In the genomic region with DNA sequence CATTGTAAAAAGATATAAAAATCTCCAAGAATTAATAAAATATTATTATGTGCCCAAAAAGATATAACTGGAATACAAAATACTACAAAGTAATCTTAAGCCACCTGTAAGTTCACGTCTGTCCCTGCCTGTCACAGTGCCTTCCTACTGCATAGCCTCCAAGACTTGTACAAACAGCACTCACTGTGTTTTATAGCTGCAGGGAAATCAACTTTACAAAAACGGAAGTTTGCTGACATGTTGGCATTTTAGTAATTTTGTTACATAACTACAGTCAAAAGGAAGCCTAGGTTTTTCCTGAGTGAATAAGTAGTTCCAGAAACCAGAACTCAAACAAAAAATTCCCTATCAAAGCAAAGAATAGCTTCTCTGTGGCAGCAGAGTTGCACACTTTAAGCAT, we compare ENCODE assay signal across 23 mouse cellular contexts. TPM values are rescaled to one million over a fixed set of nuclear protein-coding genes. Genes with fewer than 3 reads are reported as not detected.
DNase-seq lines count a peak whose midpoint lies in the region; ATAC-seq and TF ChIP-seq lines count a peak whose summit lies in the region.
"Had no signal": no experiment of that assay in that cellular context is flagged by ENCODE, and none has a peak within 500 bp of the region (broad histone marks: within the 10 kb centered on the region; RNA-seq: fewer than 3 reads in every experiment).

No protein-coding gene starts in this region.

- TF ChIP-seq POLR2A in kidney, adult 2 months (IDR thresholded peaks at IDR 0.05; ENCODE audit: low read depth, low read length) = no peak

- 64% methylated on average over 2 of the region's 2 CpGs for WGBS in kidney, adult 2 months
- 75% methylated on average over 2 of the region's 2 CpGs for WGBS in kidney, embryonic 14.5 days
- WGBS in midbrain, embryonic 11.5 days = 83% methylated on average over 2 of the region's 2 CpGs
- WGBS in midbrain, embryonic 13.5 days = 89% methylated on average over 2 of the region's 2 CpGs
- 68% methylated on average over 2 of the region's 2 CpGs for WGBS in lung, postnatal 0 days

- TF ChIP-seq CTCF in kidney, adult 2 months (conservative IDR thresholded peaks at IDR 0.05; ENCODE audit: insufficient read depth, insufficient read length, low read depth, low read length) = no peak
- TF ChIP-seq CTCF in lung, postnatal 0 days (IDR thresholded peaks at IDR 0.05) = no peak

- 0 out of 2 replicates have a peak overlapping the region, but pooled peaks have one; percentile 27 for H3K27ac ChIP-seq in kidney, adult 2 months (ENCODE audit: insufficient read depth, low read depth, low read length)
- H3K27ac ChIP-seq in kidney, embryonic 14.5 days (ENCODE audit: low read depth, low read length) = no peak overlapping the region
- H3K27ac ChIP-seq in midbrain, embryonic 11.5 days (ENCODE audit: low read depth, low read length) = no peak overlapping the region
- H3K27ac ChIP-seq in midbrain, embryonic 13.5 days = no peak overlapping the region
- no peak overlapping the region for H3K27ac ChIP-seq in lung, postnatal 0 days (ENCODE audit: low read length)
- H3K27ac ChIP-seq: gastrocnemius, adult 2 months; heart, embryonic 10.5 days; hindbrain, embryonic 10.5 days; hindbrain, embryonic 13.5 days had no signal

- no peaks in the 10 kb centered on the region for H3K4me1 ChIP-seq in kidney, adult 2 months (ENCODE audit: control insufficient read depth, insufficient read depth, low read length)
- no peaks in the 10 kb centered on the region for H3K4me1 ChIP-seq in kidney, embryonic 14.5 days (ENCODE audit: control insufficient read depth, insufficient read depth, low read length)
- no peaks in the 10 kb centered on the region for H3K4me1 ChIP-seq in midbrain, embryonic 11.5 days (ENCODE audit: control insufficient read depth, insufficient read depth, low read length)
- no peaks in the 10 kb centered on the region for H3K4me1 ChIP-seq in midbrain, embryonic 13.5 days (replicated peaks)
- H3K4me1 ChIP-seq in lung, postnatal 0 days (ENCODE audit: insufficient read depth, low read depth, low read length) = no peaks in the 10 kb centered on the region
- H3K4me1 ChIP-seq: heart, embryonic 10.5 days; hindbrain, embryonic 10.5 days; hindbrain, embryonic 13.5 days had no signal

- no peak overlapping the region for H3K4me3 ChIP-seq in kidney, adult 2 months (ENCODE audit: insufficient read depth, low read depth, low read length)
- H3K4me3 ChIP-seq in kidney, embryonic 14.5 days (ENCODE audit: low read length) = no peak overlapping the region
- H3K4me3 ChIP-seq in midbrain, embryonic 11.5 days (ENCODE audit: low read depth, low read length) = no peak overlapping the region
- H3K4me3 ChIP-seq in midbrain, embryonic 13.5 days (replicated peaks) = no peak overlapping the region
- no peak overlapping the region for H3K4me3 ChIP-seq in lung, postnatal 0 days (ENCODE audit: low read depth, low read length)
- H3K4me3 ChIP-seq: gastrocnemius, adult 2 months; heart, embryonic 10.5 days; hindbrain, embryonic 10.5 days; hindbrain, embryonic 13.5 days had no signal

- H3K9me3 ChIP-seq in kidney, embryonic 14.5 days (ENCODE audit: control insufficient read depth, low read length) = no peaks in the 10 kb centered on the region
- no peaks in the 10 kb centered on the region for H3K9me3 ChIP-seq in midbrain, embryonic 11.5 days (ENCODE audit: control insufficient read depth, low read length)
- no peaks in the 10 kb centered on the region for H3K9me3 ChIP-seq in midbrain, embryonic 13.5 days
- no peaks in the 10 kb centered on the region for H3K9me3 ChIP-seq in lung, postnatal 0 days (ENCODE audit: low read length)
- H3K9me3 ChIP-seq: heart, embryonic 10.5 days; hindbrain, embryonic 10.5 days; hindbrain, embryonic 13.5 days had no signal

- no peak overlapping the region for H3K9ac ChIP-seq in kidney, embryonic 14.5 days (ENCODE audit: low read depth, low read length)
- H3K9ac ChIP-seq in midbrain, embryonic 11.5 days (ENCODE audit: low read length) = no peak overlapping the region
- no peak overlapping the region for H3K9ac ChIP-seq in midbrain, embryonic 13.5 days (replicated peaks)
- H3K9ac ChIP-seq in lung, postnatal 0 days (replicated peaks; ENCODE audit: low read depth) = no peak overlapping the region
- H3K9ac ChIP-seq: forebrain, postnatal 0 days; hindbrain, embryonic 13.5 days had no signal

- no peak for ATAC-seq in kidney, embryonic 14.5 days (ENCODE audit: low FRiP score, low TSS enrichment)
- no peak for ATAC-seq in midbrain, embryonic 11.5 days (ENCODE audit: low FRiP score)
- ATAC-seq in midbrain, embryonic 13.5 days = no peak
- ATAC-seq in hematopoietic stem cell, adult 5-6 weeks (replicated peaks in 1 of 2; ENCODE audit: insufficient read depth in 1 of 2, low FRiP score in 2 of 2, low TSS enrichment in 1 of 2, low read depth in 1 of 2, poor library complexity in 2 of 2, severe bottlenecking in 2 of 2) = peak; percentile 68 to 73
- ATAC-seq in megakaryocyte progenitor cell, adult 5-6 weeks (replicated peaks; ENCODE audit: poor library complexity) = 0 out of 2 replicates have a peak, but pooled peaks have one; percentile 26
- no peak for ATAC-seq in lung, postnatal 0 days
- ATAC-seq: activated CD4-positive, CD25-positive, alpha-beta regulatory T cell, adult 4 months; forebrain, embryonic 14.5 days; forebrain, postnatal 0 days; hindbrain, embryonic 16.5 days had no signal

- H3K27me3 ChIP-seq in kidney, adult 2 months (replicated peaks; ENCODE audit: control insufficient read depth, insufficient read depth, low read length) = no peaks in the 10 kb centered on the region
- H3K27me3 ChIP-seq in kidney, embryonic 14.5 days (ENCODE audit: control insufficient read depth, insufficient read depth, low read length) = no peaks in the 10 kb centered on the region
- H3K27me3 ChIP-seq in midbrain, embryonic 11.5 days (ENCODE audit: control insufficient read depth, insufficient read depth, low read length) = no peaks in the 10 kb centered on the region
- no peaks in the 10 kb centered on the region for H3K27me3 ChIP-seq in midbrain, embryonic 13.5 days
- H3K27me3 ChIP-seq in lung, postnatal 0 days (replicated peaks; ENCODE audit: insufficient read depth, low read length) = no peaks in the 10 kb centered on the region
- H3K27me3 ChIP-seq: hindbrain, embryonic 13.5 days had no signal

- TF ChIP-seq EP300 in lung, postnatal 0 days (IDR thresholded peaks at IDR 0.05) = no peak

- no peaks in the 10 kb centered on the region; the same call in 1 of the 2 replicates for H3K36me3 ChIP-seq in kidney, adult 2 months (ENCODE audit: control insufficient read depth, insufficient read depth, low read length)
- H3K36me3 ChIP-seq in kidney, embryonic 14.5 days (ENCODE audit: control insufficient read depth, insufficient read depth, low read length) = peaks cover 9% of the 10 kb centered on the region
- H3K36me3 ChIP-seq in midbrain, embryonic 11.5 days (ENCODE audit: control insufficient read depth, insufficient read depth, low read length) = peaks cover 2% of the 10 kb centered on the region; the same call in 1 of the 2 replicates
- H3K36me3 ChIP-seq in midbrain, embryonic 13.5 days = peaks cover 21% of the 10 kb centered on the region
- peaks cover 7% of the 10 kb centered on the region; the same call in 1 of the 2 replicates for H3K36me3 ChIP-seq in lung, postnatal 0 days (ENCODE audit: insufficient read depth, low read length)

- peak; percentile 21 for DNase-seq in kidney, adult 2 months
- peak; percentile 2 for DNase-seq in midbrain, embryonic 11.5 days (ENCODE audit: low spot score, missing footprints)
- no peak for DNase-seq in neural tube, embryonic 10.5 days (ENCODE audit: extremely low spot score, low spot score)
- DNase-seq in lung, postnatal 0 days (ENCODE audit: low spot score) = no peak
- DNase-seq: adrenal gland, adult 8-10 months; adrenal gland, postnatal 25 days; cerebellum, adult 2 months; cerebellum, adult 9-11 months; cerebellum, postnatal 25 days; forebrain, postnatal 0 days; gastrocnemius, adult 2 months; gastrocnemius, postnatal 14 days; heart, adult 18-20 months had no signal

- no peak overlapping the region for H3K4me2 ChIP-seq in kidney, embryonic 14.5 days (replicated peaks; ENCODE audit: low read depth, low read length)
- no peak overlapping the region for H3K4me2 ChIP-seq in midbrain, embryonic 11.5 days
- H3K4me2 ChIP-seq in midbrain, embryonic 13.5 days (replicated peaks) = no peak overlapping the region
- no peak overlapping the region for H3K4me2 ChIP-seq in lung, postnatal 0 days (replicated peaks; ENCODE audit: low read depth, low read length)
- H3K4me2 ChIP-seq: hindbrain, embryonic 13.5 days had no signal

RNA-seq across cellular contexts. Expression of a gene that starts 33.7 kb away (rescaled TPM):
- 25.4 and 27.5 TPM in 2 replicates for polyA plus RNA-seq in kidney, adult 2 months (2012; rRNA removed)
- polyA plus RNA-seq in kidney, embryonic 14.5 days (2014; fragmentation: Nextera tagmentation; extraction: Ambion mirVana) = 5.6 and 7.5 TPM in 2 replicates
- 7.2 and 8.4 TPM in 2 replicates for polyA plus RNA-seq in midbrain, embryonic 11.5 days (2014; fragmentation: Nextera tagmentation; extraction: Ambion mirVana)
- polyA plus RNA-seq in midbrain, embryonic 13.5 days (2015; fragmentation: Nextera tagmentation; extraction: Ambion mirVana) = 5.7 and 6.9 TPM in 2 replicates
- total RNA-seq in hematopoietic stem cell, adult 5-6 weeks (2017) = 6.1 and 7.4 TPM in 2 replicates
- total RNA-seq in megakaryocyte progenitor cell, adult 5-6 weeks (2015) = 5.9 and 8.0 TPM in 2 replicates
- total RNA-seq in megakaryocyte progenitor cell, adult 5-6 weeks (2017) = 2.7 and 3.1 TPM in 2 replicates
- polyA plus RNA-seq in lung, postnatal 0 days (2015; fragmentation: Nextera tagmentation; extraction: Ambion mirVana) = 10.0 and 10.3 TPM in 2 replicates

RNA-seq across cellular contexts. Expression of a gene that starts 43.2 kb away (rescaled TPM):
- 72.5 and 74.7 TPM in 2 replicates for polyA plus RNA-seq in kidney, adult 2 months (2012; rRNA removed)
- 106 and 149 TPM in 2 replicates for polyA plus RNA-seq in kidney, embryonic 14.5 days (2014; fragmentation: Nextera tagmentation; extraction: Ambion mirVana)
- 180 and 194 TPM in 2 replicates for polyA plus RNA-seq in midbrain, embryonic 11.5 days (2014; fragmentation: Nextera tagmentation; extraction: Ambion mirVana)
- polyA plus RNA-seq in midbrain, embryonic 13.5 days (2015; fragmentation: Nextera tagmentation; extraction: Ambion mirVana) = 116 and 124 TPM in 2 replicates
- 134 and 162 TPM in 2 replicates for total RNA-seq in hematopoietic stem cell, adult 5-6 weeks (2017)
- 214 and 244 TPM in 2 replicates for total RNA-seq in megakaryocyte progenitor cell, adult 5-6 weeks (2015)
- 105 and 126 TPM in 2 replicates for total RNA-seq in megakaryocyte progenitor cell, adult 5-6 weeks (2017)
- 61.7 and 64.5 TPM in 2 replicates for polyA plus RNA-seq in lung, postnatal 0 days (2015; fragmentation: Nextera tagmentation; extraction: Ambion mirVana)

Comparison
In these comparisons a context has a peak if more than half of its experiments do, and no peak if none do; other contexts are left out.
1. DNase-seq: peak in kidney, adult 2 months (single experiment) and midbrain, embryonic 11.5 days (single experiment); none in neural tube, embryonic 10.5 days (single experiment) and lung, postnatal 0 days (single experiment).
2. ATAC-seq: peak in hematopoietic stem cell, adult 5-6 weeks (2 of 2) and megakaryocyte progenitor cell, adult 5-6 weeks (single experiment); none in kidney, embryonic 14.5 days (single experiment), midbrain, embryonic 11.5 days (single experiment), midbrain, embryonic 13.5 days (single experiment) and lung, postnatal 0 days (single experiment).